Mouse (Mus musculus) heart, adult 2 months (tissue): ENCODE data around the gene Sfn.

Experiments
- CTCF ChIP-seq: fragments of 200-600 bp; IDR thresholded peaks from 2 replicates; pipeline ENCODE4 v1.8.1; 2022; ENCODE audit warnings: antibody characterized with exemption, mild to moderate bottlenecking, moderate library complexity
- EP300 ChIP-seq: fragments of 200-500 bp; IDR thresholded peaks from 2 replicates; pipeline ENCODE4 v1.6.1; 2011; ENCODE audit warnings: low read depth, low read length, control low read depth; ENCODE audit not compliant: insufficient read depth
- POLR2A ChIP-seq: fragments of 200-500 bp; IDR thresholded peaks from 2 replicates; pipeline ENCODE4 v1.6.1; 2011; ENCODE audit warnings: mild to moderate bottlenecking, low read depth, low read length, control low read depth; ENCODE audit not compliant: insufficient read depth

DNA sequence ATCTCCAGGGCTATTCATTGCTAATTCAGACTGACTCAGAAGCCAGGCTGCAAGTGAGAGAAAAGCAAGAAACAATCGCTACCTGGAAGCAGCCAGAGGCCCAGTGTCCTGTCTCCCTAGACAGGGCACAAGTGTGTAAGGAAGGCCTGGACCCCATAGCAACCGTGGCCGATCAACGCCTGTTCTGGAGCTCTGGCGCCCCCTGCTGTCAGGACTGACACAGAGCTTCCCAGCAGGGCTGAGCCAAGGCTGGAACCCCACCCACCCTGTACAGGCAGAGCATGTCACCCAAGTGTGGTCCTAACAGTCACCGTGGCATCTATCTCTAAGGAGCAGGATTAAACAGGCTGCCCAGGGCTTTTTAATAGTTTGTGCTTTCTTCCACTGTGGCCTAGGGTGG is 7.8 kb upstream of the Sfn start:
- TF ChIP-seq CTCF, result 0 out of 2 replicates have a peak, but pooled peaks have one; percentile 100
- TF ChIP-seq POLR2A, result no peak
- TF ChIP-seq EP300, result 0 out of 2 replicates have a peak, but pooled peaks have one; percentile 19
